ENCODE assay signal across 11 mouse cellular contexts in genomic region chr19:24523476-24524313, GRCm38 (mm10). TPM values are rescaled to one million over a fixed set of nuclear protein-coding genes. Genes with fewer than 3 reads are reported as not detected.
A peak's percentile ranks its signal among the peaks of the same experiment; 100 is the strongest.
DNase-seq lines count a peak whose midpoint lies in the region; ATAC-seq and TF ChIP-seq lines count a peak whose summit lies in the region.
"Had no signal": no experiment of that assay in that cellular context is flagged by ENCODE, and none has a peak within 500 bp of the region (broad histone marks: within the 10 kb centered on the region; RNA-seq: fewer than 3 reads in every experiment).

No protein-coding gene starts in this region.

- H3K36me3 ChIP-seq in forebrain, embryonic 10.5 days (replicated peaks) = no peaks in the 10 kb centered on the region
- no peaks in the 10 kb centered on the region for H3K36me3 ChIP-seq in forebrain, embryonic 15.5 days
- no peaks in the 10 kb centered on the region for H3K36me3 ChIP-seq in intestine, postnatal 0 days (ENCODE audit: control insufficient read depth, insufficient read depth)
- no peaks in the 10 kb centered on the region for H3K36me3 ChIP-seq in heart, embryonic 12.5 days
- H3K36me3 ChIP-seq: limb, embryonic 12.5 days had no signal

- peaks cover 12% of the 10 kb centered on the region for H3K4me1 ChIP-seq in forebrain, embryonic 10.5 days
- no peaks in the 10 kb centered on the region for H3K4me1 ChIP-seq in forebrain, embryonic 15.5 days
- H3K4me1 ChIP-seq in intestine, postnatal 0 days (replicated peaks; ENCODE audit: control insufficient read depth, insufficient read depth, low read length) = peaks cover 21% of the 10 kb centered on the region
- H3K4me1 ChIP-seq in heart, embryonic 12.5 days (replicated peaks) = peaks cover 60% of the 10 kb centered on the region
- H3K4me1 ChIP-seq: limb, embryonic 12.5 days had no signal

- H3K9me3 ChIP-seq in forebrain, embryonic 10.5 days = no peaks in the 10 kb centered on the region
- H3K9me3 ChIP-seq in forebrain, embryonic 15.5 days = no peaks in the 10 kb centered on the region
- no peaks in the 10 kb centered on the region for H3K9me3 ChIP-seq in intestine, postnatal 0 days (ENCODE audit: control insufficient read depth)
- no peaks in the 10 kb centered on the region for H3K9me3 ChIP-seq in heart, embryonic 12.5 days (replicated peaks)
- H3K9me3 ChIP-seq: limb, embryonic 12.5 days had no signal

- TF ChIP-seq CTCF in intestine, postnatal 0 days (IDR thresholded peaks at IDR 0.05; ENCODE audit: low read depth) = no peak

- H3K27me3 ChIP-seq in forebrain, embryonic 10.5 days (ENCODE audit: poor library complexity, severe bottlenecking) = no peaks in the 10 kb centered on the region
- no peaks in the 10 kb centered on the region for H3K27me3 ChIP-seq in forebrain, embryonic 15.5 days
- no peaks in the 10 kb centered on the region for H3K27me3 ChIP-seq in intestine, postnatal 0 days (replicated peaks; ENCODE audit: control insufficient read depth, insufficient read depth, low read length)
- H3K27me3 ChIP-seq in heart, embryonic 12.5 days (replicated peaks) = no peaks in the 10 kb centered on the region
- H3K27me3 ChIP-seq: limb, embryonic 12.5 days had no signal

- H3K27ac ChIP-seq in forebrain, embryonic 10.5 days = 0 out of 2 replicates have a peak overlapping the region, but pooled peaks have one; percentile 4
- no peak overlapping the region for H3K27ac ChIP-seq in forebrain, embryonic 15.5 days (replicated peaks)
- peak overlapping the region; percentile 4; the same call in 1 of the 2 replicates for H3K27ac ChIP-seq in intestine, postnatal 0 days (ENCODE audit: low read depth, low read length)
- no peak overlapping the region for H3K27ac ChIP-seq in heart, embryonic 12.5 days (ENCODE audit: poor library complexity, severe bottlenecking)
- H3K27ac ChIP-seq: hindbrain, embryonic 14.5 days; limb, embryonic 12.5 days had no signal

- no peak for DNase-seq in forebrain, embryonic 10.5 days (ENCODE audit: extremely low spot score, low spot score)
- DNase-seq in cerebellum, adult 11-12 months = peak; percentile 96
- DNase-seq in left cerebral cortex, postnatal 25 days (ENCODE audit: low spot score in 2 of 2) = peak; percentile 64 to 89
- DNase-seq in urinary bladder, postnatal 36 days (ENCODE audit: low spot score in 2 of 2) = no peak
- no peak for DNase-seq in Muller cell, postnatal 12 days (ENCODE audit: inconsistent ontology term)
- DNase-seq: thymus, postnatal 4 days had no signal

- H3K4me3 ChIP-seq in forebrain, embryonic 10.5 days = no peak overlapping the region
- H3K4me3 ChIP-seq in forebrain, embryonic 15.5 days = no peak overlapping the region
- no peak overlapping the region for H3K4me3 ChIP-seq in intestine, postnatal 0 days (ENCODE audit: low read depth, low read length)
- no peak overlapping the region for H3K4me3 ChIP-seq in heart, embryonic 12.5 days
- H3K4me3 ChIP-seq: limb, embryonic 12.5 days had no signal

- 83% methylated on average over 15 of the region's 15 CpGs for WGBS in forebrain, embryonic 10.5 days
- 66% methylated on average over 15 of the region's 15 CpGs for WGBS in forebrain, embryonic 15.5 days
- WGBS in intestine, postnatal 0 days = 54% methylated on average over 15 of the region's 15 CpGs
- 85% methylated on average over 15 of the region's 15 CpGs for WGBS in heart, embryonic 12.5 days

- H3K9ac ChIP-seq in forebrain, embryonic 15.5 days (replicated peaks) = no peak overlapping the region
- no peak overlapping the region for H3K9ac ChIP-seq in intestine, postnatal 0 days (ENCODE audit: low read depth, low read length)
- H3K9ac ChIP-seq in heart, embryonic 12.5 days = no peak overlapping the region
- H3K9ac ChIP-seq: hindbrain, embryonic 14.5 days; limb, embryonic 12.5 days had no signal

- no peak overlapping the region for H3K4me2 ChIP-seq in forebrain, embryonic 15.5 days (replicated peaks)
- no peak overlapping the region for H3K4me2 ChIP-seq in intestine, postnatal 0 days (replicated peaks; ENCODE audit: low read depth)
- no peak overlapping the region for H3K4me2 ChIP-seq in heart, embryonic 12.5 days
- H3K4me2 ChIP-seq: hindbrain, embryonic 14.5 days; limb, embryonic 12.5 days had no signal

- no peak; the same call in 1 of the 2 replicates for ATAC-seq in forebrain, embryonic 15.5 days (replicated peaks)
- no peak for ATAC-seq in intestine, postnatal 0 days
- no peak for ATAC-seq in heart, embryonic 12.5 days (ENCODE audit: insufficient number of reproducible peaks, low FRiP score)

- intact Hi-C loops in left cerebral cortex, postnatal 25 days (cut with DNase I) = no loop called here

RNA-seq across cellular contexts. Expression of gene Pip5k1b, which starts 32.0 kb away (rescaled TPM):
- 1.7 and 2.1 TPM in 2 replicates for polyA plus RNA-seq in forebrain, embryonic 10.5 days (2016; fragmentation: Nextera tagmentation; extraction: Ambion mirVana)
- polyA plus RNA-seq in forebrain, embryonic 15.5 days (2015; fragmentation: Nextera tagmentation; extraction: Ambion mirVana) = 1.5 and 1.7 TPM in 2 replicates
- polyA plus RNA-seq in intestine, postnatal 0 days (2015; fragmentation: Nextera tagmentation; extraction: Ambion mirVana) = 29.4 and 31.5 TPM in 2 replicates
- total RNA-seq in left cerebral cortex, postnatal 25 days (2021) = 10 to 100 TPM; 27.5 to 30.1 TPM
- polyA plus RNA-seq in heart, embryonic 12.5 days (2016; fragmentation: Nextera tagmentation; extraction: Ambion mirVana) = 8.6 and 9.4 TPM in 2 replicates

RNA-seq across cellular contexts. Expression of gene Fam122a, which starts 46.5 kb away (rescaled TPM):
- 48.8 and 49.2 TPM in 2 replicates for polyA plus RNA-seq in forebrain, embryonic 10.5 days (2016; fragmentation: Nextera tagmentation; extraction: Ambion mirVana)
- polyA plus RNA-seq in forebrain, embryonic 15.5 days (2015; fragmentation: Nextera tagmentation; extraction: Ambion mirVana) = 57.7 and 59.6 TPM in 2 replicates
- polyA plus RNA-seq in intestine, postnatal 0 days (2015; fragmentation: Nextera tagmentation; extraction: Ambion mirVana) = 40.5 and 45.0 TPM in 2 replicates
- total RNA-seq in left cerebral cortex, postnatal 25 days (2021) = 10 to 100 TPM; 28.2 to 30.9 TPM
- 53.4 and 56.1 TPM in 2 replicates for polyA plus RNA-seq in heart, embryonic 12.5 days (2016; fragmentation: Nextera tagmentation; extraction: Ambion mirVana)

Comparison
In these comparisons a context has a peak if more than half of its experiments do, and no peak if none do; other contexts are left out.
1. H3K27ac ChIP-seq: peak in forebrain, embryonic 10.5 days (single experiment) and intestine, postnatal 0 days (single experiment); none in forebrain, embryonic 15.5 days (single experiment) and heart, embryonic 12.5 days (single experiment).
2. DNase-seq: peak in cerebellum, adult 11-12 months (single experiment) and left cerebral cortex, postnatal 25 days (2 of 2); none in forebrain, embryonic 10.5 days (single experiment), urinary bladder, postnatal 36 days (0 of 2) and Muller cell, postnatal 12 days (single experiment).